Mouse (Mus musculus): ENCODE measurements around the gene Snrnp70.

Gene Snrnp70

DNA sequence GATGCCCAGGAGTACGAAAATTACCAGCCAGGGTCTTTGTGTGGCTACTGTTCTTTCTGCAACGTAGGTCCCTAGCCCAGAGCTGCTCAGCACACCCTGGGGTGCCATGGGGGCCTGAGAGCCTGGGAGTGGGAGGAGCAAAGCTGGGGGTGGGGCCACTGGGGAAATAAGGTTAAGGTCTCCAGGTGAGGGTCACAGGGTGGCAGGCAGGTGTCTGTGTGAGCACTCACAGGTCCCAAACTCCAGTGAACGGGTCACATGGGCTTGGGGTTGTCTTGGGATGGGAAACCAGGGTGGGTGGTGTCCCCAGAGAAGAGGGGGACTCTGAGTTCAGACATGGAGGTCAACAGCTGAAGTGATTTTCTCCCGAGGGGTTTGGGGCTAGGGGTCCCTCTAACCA is 58.1 kb downstream of the Snrnp70 start:
- no peak for DNase-seq (ENCODE audit: low spot score)

GRCm38 (mm10) chr7:45336319-45336718 is 59.2 kb downstream of the Snrnp70 start:
- no peak for DNase-seq (ENCODE audit: low spot score)

DNA sequence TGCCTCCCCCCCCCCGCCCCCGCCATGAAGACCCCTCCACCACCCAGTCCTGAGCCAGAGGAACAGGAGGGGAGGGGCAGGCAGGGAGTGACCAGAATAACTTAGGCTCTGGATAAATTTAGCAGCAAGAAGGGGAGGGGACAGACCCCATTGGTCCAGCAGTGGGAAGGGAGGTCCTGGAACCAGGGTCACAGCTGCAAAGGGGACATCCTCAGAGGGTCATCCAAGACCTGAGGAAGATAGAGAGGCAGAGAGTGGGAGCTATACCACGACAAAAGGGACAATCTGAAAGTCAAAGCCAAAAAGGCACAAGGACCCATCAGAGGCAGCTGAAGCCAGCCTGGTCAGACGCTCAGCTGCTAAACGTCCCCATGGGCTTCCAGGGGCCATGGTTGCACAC is 60.5 kb downstream of the Snrnp70 start, which contains the start of gene Hrc:
Gene Hrc, plus strand, starts transcription at position 235 of the 400 bp plus-strand sequence.
- DNase-seq (ENCODE audit: low spot score): no peak

- no peak for DNase-seq (ENCODE audit: low spot score)
Observed at GRCm38 (mm10) chr7:45334605-45335004, 60.9 kb downstream of the Snrnp70 start.

DNA sequence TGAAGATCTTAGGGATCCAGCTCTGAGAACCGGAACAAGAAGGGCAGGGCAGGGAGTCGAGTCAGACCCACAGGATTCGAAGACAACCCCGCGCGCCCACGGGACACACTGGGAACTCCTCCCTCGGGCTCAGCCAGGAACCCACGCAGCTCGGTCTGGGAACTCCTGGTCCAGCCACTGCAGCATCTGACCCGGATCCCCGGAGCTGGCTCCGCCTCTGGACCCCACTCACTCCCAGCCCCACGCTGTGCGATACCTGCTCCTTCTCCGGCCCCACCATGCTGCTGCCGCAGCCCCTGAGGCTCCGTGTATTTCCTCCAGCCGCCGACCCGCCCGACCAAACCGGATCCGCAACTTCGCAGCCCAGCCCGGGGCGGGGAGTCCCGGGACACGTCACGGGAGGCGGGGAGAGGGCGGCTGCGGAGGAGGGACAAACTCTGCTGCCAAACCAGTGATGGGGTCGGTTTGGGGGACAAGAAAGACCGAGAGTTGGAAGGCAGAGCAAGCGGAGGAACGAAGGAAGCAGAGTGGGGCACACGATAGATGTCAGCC is 62.0 kb downstream of the Snrnp70 start, which contains the start of gene Trpm4:
Gene Trpm4, minus strand, starts transcription at position 350 of the 552 bp plus-strand sequence.
- no peak for DNase-seq (ENCODE audit: low spot score)

- no peak for DNase-seq (ENCODE audit: low spot score)
Observed at GRCm38 (mm10) chr7:45332685-45333425, 62.7 kb downstream of the Snrnp70 start.

DNA sequence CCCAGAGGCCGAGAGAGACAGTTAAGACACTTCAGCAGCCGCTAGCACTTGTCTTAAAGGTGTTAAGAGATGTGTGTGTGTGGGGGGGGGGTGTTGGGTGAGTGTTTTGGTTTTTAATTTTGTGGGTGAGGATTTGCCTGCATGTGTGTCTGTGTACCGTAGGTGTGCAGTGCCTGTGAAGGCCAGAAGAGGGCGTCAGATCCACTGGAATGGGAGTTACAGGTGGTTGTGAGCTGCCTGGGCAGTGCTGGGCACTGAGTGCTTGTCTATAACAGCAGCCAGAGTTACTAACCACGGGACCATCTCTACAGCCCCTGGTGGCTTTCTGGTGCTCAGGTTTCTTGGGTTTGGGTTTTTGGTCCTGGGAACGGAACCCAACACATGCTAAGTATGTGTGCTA is 64.0 kb downstream of the Snrnp70 start:
- no peak for DNase-seq (ENCODE audit: low spot score)

- DNase-seq (ENCODE audit: low spot score): no peak
Observed at GRCm38 (mm10) chr7:45328841-45329475, 66.6 kb downstream of the Snrnp70 start.
